In the genomic region with DNA sequence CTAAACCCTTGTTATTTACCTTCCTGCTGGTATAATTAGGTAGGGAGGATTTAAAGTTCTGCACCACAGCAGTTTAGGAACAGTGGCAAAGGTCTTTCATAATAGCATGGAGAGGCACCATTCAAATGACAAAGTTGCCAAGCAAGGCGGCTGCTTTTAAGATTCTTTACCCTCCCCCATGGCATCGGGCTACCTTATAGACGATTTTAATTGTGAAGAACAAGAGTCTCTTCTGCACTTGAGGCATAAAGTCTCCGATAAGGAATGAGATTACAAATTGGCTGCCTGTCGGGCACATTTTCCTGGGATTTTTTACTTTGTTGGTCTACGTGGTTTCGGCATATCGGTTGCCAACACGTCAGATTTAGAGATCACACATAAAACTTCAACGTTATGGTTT, we compare ENCODE assay signal across 8 mouse cellular contexts. TPM values are rescaled to one million over a fixed set of nuclear protein-coding genes. Genes with fewer than 3 reads are reported as not detected.
DNase-seq lines count a peak whose midpoint lies in the region; ATAC-seq and TF ChIP-seq lines count a peak whose summit lies in the region.

No protein-coding gene starts in this region.

- no peaks in the 10 kb centered on the region for H3K9me3 ChIP-seq in heart, embryonic 14.5 days (ENCODE audit: control insufficient read depth, low read length)
- no peaks in the 10 kb centered on the region for H3K9me3 ChIP-seq in intestine, embryonic 15.5 days

- WGBS in heart, embryonic 14.5 days = 45% methylated on average over 10 of the region's 10 CpGs
- 39% methylated on average over 10 of the region's 10 CpGs for WGBS in intestine, embryonic 15.5 days

- ATAC-seq in heart, embryonic 14.5 days (ENCODE audit: insufficient number of reproducible peaks, insufficient read depth, low FRiP score, low read depth) = no peak
- no peak for ATAC-seq in intestine, embryonic 15.5 days
- ATAC-seq in activated CD4-positive, CD25-positive, alpha-beta regulatory T cell, adult 4 months = no peak

- H3K27me3 ChIP-seq in heart, embryonic 14.5 days (ENCODE audit: control insufficient read depth, insufficient read depth, low read length) = no peaks in the 10 kb centered on the region
- H3K27me3 ChIP-seq in intestine, embryonic 15.5 days (replicated peaks) = no peaks in the 10 kb centered on the region
- H3K27me3 ChIP-seq in myocyte (ENCODE audit: control insufficient read depth, insufficient read depth, insufficient read length) = no peaks in the 10 kb centered on the region

- no peak for TF ChIP-seq POLR2A in myocyte (IDR thresholded peaks at IDR 0.05; ENCODE audit: insufficient read length, low read depth)

- H3K4me2 ChIP-seq in heart, embryonic 14.5 days (ENCODE audit: low read length) = peak overlapping the region; percentile 91
- H3K4me2 ChIP-seq in intestine, embryonic 15.5 days (replicated peaks) = peak overlapping the region; percentile 57
- peak overlapping the region; percentile 77 for H3K4me2 ChIP-seq in myocyte (ENCODE audit: low read depth)

- H3K4me3 ChIP-seq in heart, embryonic 14.5 days (ENCODE audit: control insufficient read depth in 1 of 2, insufficient read depth in 1 of 2, low read depth in 1 of 2, low read length in 2 of 2) = peak overlapping the region; percentile 13 to 76; a peak in 3 of 4 replicates
- peak overlapping the region; percentile 99; the same call in 1 of the 2 replicates for H3K4me3 ChIP-seq in intestine, embryonic 15.5 days (replicated peaks)
- peak overlapping the region; percentile 87 for H3K4me3 ChIP-seq in myocyte

- intact Hi-C loops in left cerebral cortex, postnatal 36 days (cut with DNase I) = loop anchor here (5.0 kb wide), 1 partner anchor 45 kb away; no protein-coding TSS in a partner anchor

- H3ac ChIP-seq in myocyte (ENCODE audit: control insufficient read depth, insufficient read length) = no peak overlapping the region

- H3K4me1 ChIP-seq in heart, embryonic 14.5 days (ENCODE audit: control insufficient read depth in 2 of 2, insufficient read depth in 2 of 2, low read length in 2 of 2) = peaks cover 3 to 10% of the 10 kb centered on the region in 2 experiments; a peak in 3 of 4 replicates
- peaks cover 7% of the 10 kb centered on the region; the same call in 1 of the 2 replicates for H3K4me1 ChIP-seq in intestine, embryonic 15.5 days (replicated peaks)

- H3K27ac ChIP-seq in heart, embryonic 14.5 days (replicated peaks in 1 of 2; ENCODE audit: control insufficient read depth in 1 of 2, insufficient read depth in 1 of 2, low read depth in 2 of 2, low read length in 2 of 2) = peak overlapping the region; percentile 99 to 100
- peak overlapping the region; percentile 100 for H3K27ac ChIP-seq in intestine, embryonic 15.5 days

- peak overlapping the region; percentile 96 for H3K9ac ChIP-seq in heart, embryonic 14.5 days (ENCODE audit: low read length)
- 0 out of 2 replicates have a peak overlapping the region, but pooled peaks have one; percentile 89 for H3K9ac ChIP-seq in intestine, embryonic 15.5 days

- H3K36me3 ChIP-seq in heart, embryonic 14.5 days (ENCODE audit: control insufficient read depth, insufficient read depth, low read length) = no peaks in the 10 kb centered on the region
- H3K36me3 ChIP-seq in intestine, embryonic 15.5 days = no peaks in the 10 kb centered on the region
- H3K36me3 ChIP-seq in myocyte (ENCODE audit: control insufficient read depth, insufficient read depth) = no peaks in the 10 kb centered on the region

- no peak for DNase-seq in heart, adult 9 months (ENCODE audit: low spot score in 2 of 2)
- peak; percentile 29 for DNase-seq in embryo, embryonic 11 days
- DNase-seq in thymus, adult 18-20 months = no peak
- DNase-seq in left cerebral cortex, postnatal 36 days (ENCODE audit: low spot score in 2 of 2) = no peak

- H3K79me2 ChIP-seq in myocyte (ENCODE audit: control insufficient read depth, insufficient read depth) = peaks cover 24% of the 10 kb centered on the region

TF ChIP-seq in myocyte, 11 proteins besides CTCF, POLR2A, EP300 and RAD21:
- TF ChIP-seq MYOG (IDR thresholded peaks at IDR 0.05; ENCODE audit: control insufficient read depth in 1 of 3, insufficient read depth in 1 of 3, insufficient read length in 2 of 3, low read depth in 2 of 3) (no peak), TCF12 (IDR thresholded peaks at IDR 0.05; ENCODE audit: insufficient read depth, poor library complexity, severe bottlenecking) (no peak), MYOD1 (IDR thresholded peaks at IDR 0.05; ENCODE audit: control insufficient read depth in 1 of 3, insufficient read length in 2 of 3, low read depth in 2 of 3) (no peak), REST (IDR thresholded peaks at IDR 0.05; ENCODE audit: insufficient read depth, insufficient read length) (no peak), POLR2AphosphoS2 (IDR thresholded peaks at IDR 0.05; ENCODE audit: insufficient read length, low read depth) (no peak), MAX (IDR thresholded peaks at IDR 0.05; ENCODE audit: low read depth) (no peak), TCF3 (IDR thresholded peaks at IDR 0.05; ENCODE audit: insufficient read length, low read depth) (no peak), SRF (IDR thresholded peaks at IDR 0.05; ENCODE audit: control insufficient read depth, insufficient read length, low read depth) (no peak), CEBPB (IDR thresholded peaks at IDR 0.05; ENCODE audit: insufficient read depth, poor library complexity, severe bottlenecking) (no peak), E2F4 (IDR thresholded peaks at IDR 0.05; ENCODE audit: insufficient read depth) (no peak), USF1 (IDR thresholded peaks at IDR 0.05; ENCODE audit: low read depth) (no peak)
TF ChIP-seq in myocyte: peak in this region for 0.

RNA-seq across cellular contexts. Expression of a gene that starts 1.6 kb away (rescaled TPM):
- polyA plus RNA-seq in heart, embryonic 14.5 days (2014; fragmentation: Nextera tagmentation; extraction: Ambion mirVana) = 44.1 and 49.9 TPM in 2 replicates
- polyA plus RNA-seq in intestine, embryonic 15.5 days (2015; fragmentation: Nextera tagmentation; extraction: Ambion mirVana) = 45.6 and 48.4 TPM in 2 replicates
- 18.7 TPM for polyA plus RNA-seq in myocyte (2012; fragmentation: generic; extraction: Trizol)
- polyA plus RNA-seq in activated CD4-positive, CD25-positive, alpha-beta regulatory T cell, adult 4 months (2017; shearing (Covaris generic)) = 10 to 100 TPM; 45.3 to 51.2 TPM
- 100 to 1,000 TPM; 173 to 187 TPM for total RNA-seq in left cerebral cortex, postnatal 36 days (2021)

Comparison
In these comparisons a context has a peak if more than half of its experiments do, and no peak if none do; other contexts are left out.
1. H3K4me3 ChIP-seq: peak in every context shown above with its lines; median percentile 99 in intestine, embryonic 15.5 days; 87 in myocyte; 44 in heart, embryonic 14.5 days.